Mouse (Mus musculus) liver, postnatal 0 days (tissue): Measurements from ENCODE around the gene Tmem184b. TPM values are rescaled to one million over a fixed set of nuclear protein-coding genes. Genes with fewer than 3 reads are reported as not detected.

Experiments used
- ATAC-seq: fragments of 200-750 bp; cut with Nextera tagmentation; 2 replicates; pipeline ENCODE4 v1.8.0; 2017; ENCODE audit warnings: mild to moderate bottlenecking, moderate library complexity
- DNase-seq: peaks from one replicate; pipeline ENCODE4 v3.0.0-alpha.2; 2016
- H3K27ac ChIP-seq: fragments of 300-500 bp; sonication (generic); 2 replicates; pipeline ENCODE4 v1.5.1; 2014; ENCODE audit warnings: antibody characterized with exemption, moderate library complexity, mild to moderate bottlenecking, low read depth
- H3K27me3 ChIP-seq: fragments of 300-500 bp; sonication (generic); 2 replicates; pipeline ENCODE4 v1.6.1; 2014; ENCODE audit warnings: low read length, control low read depth, mixed read lengths; ENCODE audit not compliant: insufficient read depth
- H3K36me3 ChIP-seq: fragments of 300-500 bp; sonication (generic); replicated peaks from 2 replicates; pipeline ENCODE4 v1.6.1; 2014; ENCODE audit warnings: mild to moderate bottlenecking, control low read depth, low read length, moderate library complexity, mixed read lengths; ENCODE audit not compliant: insufficient read depth
- H3K4me1 ChIP-seq: fragments of 300-500 bp; sonication (generic); 2 replicates; pipeline ENCODE4 v1.6.1; 2014; ENCODE audit warnings: antibody characterized with exemption, mild to moderate bottlenecking, control low read depth; ENCODE audit not compliant: insufficient read depth
- H3K4me2 ChIP-seq: fragments of 300-500 bp; sonication (generic); 2 replicates; pipeline ENCODE4 v1.6.1; 2014; ENCODE audit warnings: low read depth, mild to moderate bottlenecking, low read length, moderate library complexity, mixed read lengths
- H3K4me3 ChIP-seq: fragments of 300-500 bp; sonication (generic); 2 replicates; pipeline ENCODE4 v1.5.1; 2014; ENCODE audit warnings: low read depth, low read length
- H3K9ac ChIP-seq: fragments of 300-500 bp; sonication (generic); replicated peaks from 2 replicates; pipeline ENCODE4 v1.6.1; 2014; ENCODE audit warnings: mild to moderate bottlenecking, moderate library complexity
- H3K9me3 ChIP-seq: fragments of 300-500 bp; sonication (generic); 2 replicates; pipeline ENCODE4 v1.6.1; 2016; ENCODE audit warnings: mild to moderate bottlenecking, control low read depth, low read length, mixed read lengths
- CTCF ChIP-seq: sonication (generic); IDR thresholded peaks from 2 replicates; pipeline ENCODE4 v1.5.1; 2016; ENCODE audit warnings: antibody characterized with exemption, low read depth
- EP300 ChIP-seq: IDR thresholded peaks from 2 replicates; pipeline ENCODE4 v1.6.1; 2016; ENCODE audit warnings: antibody characterized with exemption, low read depth, mild to moderate bottlenecking
- whole genome bisulfite sequencing: fragments of 180-500 bp; shearing (Covaris S2); extraction: QIAGEN DNeasy Blood & Tissue Kit; methylation state at CpG from one replicate; pipeline ENCODE4 v1.1.7; 2014; ENCODE audit not compliant: insufficient replicate concordance; 5-methylcytosine and 5-hydroxymethylcytosine counted together
- polyA plus RNA-seq: library from polyadenylated mRNA; unstranded; fragments of >200 nt; fragmentation: Nextera tagmentation; extraction: Ambion mirVana; gene quantifications from 2 replicates; pipeline ENCODE4 v1.2.1, GENCODE M21; 2015

Tmem184b gene
- polyA plus RNA-seq, 1 experiment from 2014 or later, result 8.4 TPM

DNA sequence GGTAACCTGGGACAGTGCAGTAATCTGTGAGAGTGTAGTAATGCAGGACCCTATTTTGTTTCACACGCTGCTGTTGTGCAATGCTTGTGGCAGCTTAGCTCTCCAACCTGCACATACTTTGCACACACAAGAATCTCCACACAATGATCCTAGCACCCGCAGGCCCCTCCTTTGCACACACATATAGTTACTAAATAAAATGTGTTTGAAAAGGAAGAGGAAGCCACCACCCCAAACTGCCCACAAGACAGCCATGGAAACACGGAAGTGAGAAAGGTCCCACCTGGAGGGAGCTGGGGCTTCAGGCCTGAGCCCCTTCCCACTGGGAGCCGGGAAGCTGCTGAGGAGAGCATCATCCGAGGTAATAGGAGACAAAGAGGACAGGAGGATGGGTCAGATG, 64.4 kb downstream of the Tmem184b start:
- ATAC-seq, result no peak
- Histone ChIP-seq H3K9me3 (no peaks in the 10 kb centered on the region), H3K36me3 (no peaks in the 10 kb centered on the region), H3K9ac (no peak overlapping the region), H3K27me3 (no peaks in the 10 kb centered on the region), H3K4me3 (no peak overlapping the region), H3K27ac (no peak overlapping the region), H3K4me2 (no peak overlapping the region), H3K4me1 (peaks cover 16% of the 10 kb centered on the region)
- WGBS, result 63% methylated on average over 5 of the region's 5 CpGs
- no peak for TF ChIP-seq EP300
- TF ChIP-seq CTCF, result no peak
- DNase-seq, result no peak

GRCm38 (mm10) chr15:79335061-79335655, 68.2 kb downstream of the Tmem184b start:
- no peak for TF ChIP-seq EP300
- no peak for TF ChIP-seq CTCF
- H3K4me1 ChIP-seq, result peaks cover 18% of the 10 kb centered on the region
- DNase-seq (no peak), ATAC-seq (no peak)
- H3K4me2 ChIP-seq, result no peak overlapping the region
- H3K27ac ChIP-seq, result no peak overlapping the region
- no peaks in the 10 kb centered on the region for H3K27me3 ChIP-seq
- 54% methylated on average over 7 of the region's 7 CpGs for WGBS
- H3K36me3 ChIP-seq, result no peaks in the 10 kb centered on the region
- no peak overlapping the region for H3K4me3 ChIP-seq
- H3K9me3 ChIP-seq, result no peaks in the 10 kb centered on the region
- no peak overlapping the region for H3K9ac ChIP-seq

DNA sequence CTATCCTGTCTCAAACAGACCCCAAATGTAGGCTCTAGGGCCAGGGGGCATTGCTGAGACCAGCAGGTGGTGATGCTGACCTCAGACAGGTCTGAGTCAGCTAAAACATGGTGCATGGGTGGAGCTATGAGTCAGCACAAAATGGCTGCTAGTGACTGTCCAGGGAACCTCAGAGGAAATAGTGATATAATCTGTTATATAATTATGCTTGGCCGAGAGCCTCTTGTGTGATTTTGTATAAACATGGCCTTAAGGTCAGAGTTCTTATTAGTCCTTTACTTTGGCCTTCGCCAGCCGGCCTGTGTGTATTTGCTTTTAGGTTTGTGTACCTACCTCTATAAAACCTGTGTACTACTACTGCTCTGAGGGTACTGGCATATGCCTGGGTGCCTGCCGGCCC, 70.0 kb downstream of the Tmem184b start:
- DNase-seq (peak; percentile 68), ATAC-seq (peak; percentile 81)
- Histone ChIP-seq H3K4me3 (no peak overlapping the region), H3K27ac (peak overlapping the region; percentile 34), H3K9ac (no peak overlapping the region), H3K27me3 (no peaks in the 10 kb centered on the region), H3K9me3 (no peaks in the 10 kb centered on the region), H3K36me3 (no peaks in the 10 kb centered on the region), H3K4me1 (peaks cover 21% of the 10 kb centered on the region), H3K4me2 (peak overlapping the region; percentile 7; the same call in 1 of the 2 replicates)
- WGBS, result 54% methylated on average over 4 of the region's 4 CpGs
- peak; percentile 26; the same call in 1 of the 2 replicates for TF ChIP-seq CTCF
- TF ChIP-seq EP300, result peak; percentile 77

- Histone ChIP-seq H3K36me3 (no peaks in the 10 kb centered on the region), H3K27me3 (no peaks in the 10 kb centered on the region), H3K4me2 (no peak overlapping the region), H3K27ac (no peak overlapping the region), H3K4me1 (peaks cover 41% of the 10 kb centered on the region), H3K4me3 (no peak overlapping the region), H3K9me3 (no peaks in the 10 kb centered on the region), H3K9ac (no peak overlapping the region)
- TF ChIP-seq CTCF, result no peak
- no peak for TF ChIP-seq EP300
- DNase-seq (no peak), ATAC-seq (no peak)
- WGBS, result 68% methylated on average over 4 of the region's 4 CpGs
Observed at GRCm38 (mm10) chr15:79330521-79330920, 72.8 kb downstream of the Tmem184b start.

DNA sequence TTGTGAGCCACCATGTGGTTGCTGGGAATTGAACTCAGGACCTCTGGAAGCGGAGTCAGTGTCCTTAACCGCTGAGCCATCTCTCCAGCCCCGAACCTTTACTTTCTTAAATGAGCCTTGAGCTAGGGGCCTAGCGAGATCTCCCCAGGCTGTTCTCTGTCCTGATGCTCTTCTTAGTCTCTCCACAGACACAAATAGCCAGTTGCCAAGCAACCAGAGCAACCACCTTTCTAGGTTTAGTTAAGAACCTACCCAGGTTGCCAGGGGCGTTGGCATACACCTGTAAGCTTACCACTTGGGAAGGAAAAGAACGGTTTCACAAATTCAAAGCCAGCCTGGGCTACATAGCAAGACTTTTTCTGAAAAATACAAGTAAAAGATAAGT, 73.4 kb downstream of the Tmem184b start:
- H3K4me1 ChIP-seq, result peaks cover 44% of the 10 kb centered on the region
- 90% methylated on average over 6 of the region's 6 CpGs for WGBS
- no peak for DNase-seq

DNA sequence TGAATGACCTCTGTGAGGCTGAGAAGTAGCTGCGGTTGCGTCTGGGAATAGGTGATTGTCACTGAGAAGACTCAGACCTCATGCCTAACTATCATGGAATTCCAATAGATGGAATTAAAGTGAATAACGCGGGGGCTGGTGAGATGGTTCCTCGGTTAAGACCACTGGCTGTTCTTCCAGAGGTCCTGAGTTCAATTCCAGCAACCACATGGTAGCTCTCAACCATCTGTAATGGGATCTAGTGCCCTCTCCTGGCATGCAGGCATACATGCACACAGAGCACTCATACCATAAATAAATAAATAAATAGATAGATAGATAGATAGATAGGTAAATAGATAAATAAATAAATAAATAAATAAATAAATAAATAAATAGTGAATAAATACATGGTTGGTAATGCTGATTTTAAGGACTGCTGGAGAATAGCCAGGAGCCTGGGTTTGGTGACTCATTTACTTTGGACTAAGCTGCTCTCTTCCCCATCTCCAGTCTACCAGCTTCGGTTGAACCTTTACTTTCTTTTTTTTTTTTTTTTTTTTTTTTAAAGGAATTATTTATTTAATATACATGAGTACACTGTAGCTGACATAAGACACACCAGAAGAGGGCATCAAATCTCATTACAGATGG, 73.9 kb downstream of the Tmem184b start:
- no peaks in the 10 kb centered on the region for H3K36me3 ChIP-seq
- ATAC-seq, result no peak
- 95% methylated on average over 6 of the region's 6 CpGs for WGBS
- H3K27ac ChIP-seq, result peak overlapping the region; percentile 99; the same call in 1 of the 2 replicates
- no peaks in the 10 kb centered on the region for H3K9me3 ChIP-seq
- H3K4me1 ChIP-seq, result peaks cover 49% of the 10 kb centered on the region
- no peak for DNase-seq
- no peak overlapping the region for H3K9ac ChIP-seq
- no peak overlapping the region for H3K4me2 ChIP-seq
- H3K4me3 ChIP-seq, result no peak overlapping the region
- TF ChIP-seq EP300, result no peak
- TF ChIP-seq CTCF, result peak; percentile 45; the same call in 1 of the 2 replicates
- no peaks in the 10 kb centered on the region for H3K27me3 ChIP-seq

More for the DNA sequence above, 73.4 kb downstream of the Tmem184b start:
- Histone ChIP-seq H3K36me3 (no peaks in the 10 kb centered on the region), H3K4me2 (no peak overlapping the region), H3K4me3 (no peak overlapping the region), H3K27me3 (no peaks in the 10 kb centered on the region), H3K9me3 (no peaks in the 10 kb centered on the region), H3K27ac (no peak overlapping the region), H3K9ac (no peak overlapping the region)
- no peak for ATAC-seq
- TF ChIP-seq CTCF (no peak), EP300 (no peak)
